Mouse (Mus musculus) layer of hippocampus, postnatal 25 days (tissue): ENCODE results near the gene Col6a1. TPM values are rescaled to one million over a fixed set of nuclear protein-coding genes. Genes with fewer than 3 reads are reported as not detected.
"Not testable (repeated sequence)": the region's sequence is repeated elsewhere in the genome, so short reads cannot be mapped to it uniquely, and the experiment has no call there.

Experiments used
- DNase-seq, 2 experiments: peaks; one replicate each; pipeline ENCODE4 v3.0.0; 2022; ENCODE audit warnings: mixed read lengths in 2 of 2, low spot score in 1 of 2; ENCODE audit errors: extremely low spot score in 1 of 2
- total RNA-seq, 2 experiments: library from RNA; stranded (reverse); gene quantifications; 2 replicates each; pipeline ENCODE4 v1.2.3; 2021

Gene Col6a1
- total RNA-seq: 10 to 100 TPM; 16.6 to 19.7 TPM

- no peak for DNase-seq
Measured at GRCm38 (mm10) chr10:76725682-76726285, at the start of gene Col6a1. Gene Col6a1 (minus strand): TSS chr10:76726168.

- no peak for DNase-seq
Measured at GRCm38 (mm10) chr10:76771624-76772023, 45.7 kb upstream of the Col6a1 start.

GRCm38 (mm10) chr10:76771086-76771485 is 45.1 kb upstream of the Col6a1 start:
- no peak for DNase-seq

- DNase-seq: no peak
Measured at GRCm38 (mm10) chr10:76769581-76769980, 43.6 kb upstream of the Col6a1 start.

GRCm38 (mm10) chr10:76766196-76766595 is 40.2 kb upstream of the Col6a1 start:
- DNase-seq: no peak

GRCm38 (mm10) chr10:76764927-76765326 is 39.0 kb upstream of the Col6a1 start:
- DNase-seq: no peak

- DNase-seq: no peak
Measured at GRCm38 (mm10) chr10:76763016-76763415, 37.0 kb upstream of the Col6a1 start.

- DNase-seq: no peak
Measured at GRCm38 (mm10) chr10:76762411-76762810, 36.4 kb upstream of the Col6a1 start.

- DNase-seq: no peak
Measured at GRCm38 (mm10) chr10:76759878-76760277, 33.9 kb upstream of the Col6a1 start.

GRCm38 (mm10) chr10:76753640-76754039 is 27.7 kb upstream of the Col6a1 start:
- DNase-seq: no peak

- DNase-seq: not testable (repeated sequence)
Measured at GRCm38 (mm10) chr10:76744267-76744666, 18.3 kb upstream of the Col6a1 start.

- DNase-seq: no peak
Measured at GRCm38 (mm10) chr10:76736764-76737163, 10.8 kb upstream of the Col6a1 start.

GRCm38 (mm10) chr10:76734979-76735378 is 9.0 kb upstream of the Col6a1 start:
- peak; percentile 77 to 92 for DNase-seq

GRCm38 (mm10) chr10:76733677-76734068 is 7.7 kb upstream of the Col6a1 start:
- DNase-seq: no peak

GRCm38 (mm10) chr10:76732881-76733676 is 7.1 kb upstream of the Col6a1 start:
- peak; percentile 71 to 80 for DNase-seq

GRCm38 (mm10) chr10:76732391-76732790 is 6.4 kb upstream of the Col6a1 start:
- DNase-seq: no peak

- no peak for DNase-seq
Measured at GRCm38 (mm10) chr10:76731621-76732239, 5.8 kb upstream of the Col6a1 start.

GRCm38 (mm10) chr10:76729631-76730620 is 4.0 kb upstream of the Col6a1 start:
- DNase-seq: peak in 1 of 2 experiments; percentile 30

- DNase-seq: peak; percentile 52 to 77
Measured at GRCm38 (mm10) chr10:76728369-76728768, 2.4 kb upstream of the Col6a1 start.

GRCm38 (mm10) chr10:76727301-76727700 is 1.3 kb upstream of the Col6a1 start:
- no peak for DNase-seq
